Mouse (Mus musculus) limb, embryonic 11.5 days (tissue): ENCODE results near the gene Gtf3c2. TPM values are rescaled to one million over a fixed set of nuclear protein-coding genes. Genes with fewer than 3 reads are reported as not detected.

Experiments used
- ATAC-seq: fragments of 200-750 bp; cut with Nextera tagmentation; 2 replicates; pipeline ENCODE4 v1.8.0; 2017; ENCODE audit warnings: low read depth; ENCODE audit not compliant: insufficient number of reproducible peaks, low FRiP score, low TSS enrichment
- DNase-seq: peaks from one replicate; pipeline ENCODE4 v3.0.0-alpha.2; 2015; ENCODE audit warnings: low spot score
- H3K27ac ChIP-seq: fragments of 300-500 bp; sonication (generic); replicated peaks from 2 replicates; pipeline ENCODE4 v1.5.1; 2014; ENCODE audit warnings: low read depth, mild to moderate bottlenecking, low read length
- H3K27me3 ChIP-seq: fragments of 300-500 bp; sonication (generic); 2 replicates; pipeline ENCODE4 v1.6.1; 2014; ENCODE audit warnings: mild to moderate bottlenecking, low read length, mixed read lengths; ENCODE audit not compliant: control insufficient read depth, insufficient read depth
- H3K36me3 ChIP-seq: fragments of 300-500 bp; sonication (generic); 2 replicates; pipeline ENCODE4 v1.6.1; 2014; ENCODE audit warnings: mild to moderate bottlenecking, low read length, moderate library complexity, mixed read lengths; ENCODE audit not compliant: control insufficient read depth, insufficient read depth
- H3K4me1 ChIP-seq: fragments of 300-500 bp; sonication (generic); 2 replicates; pipeline ENCODE4 v1.6.1; 2014; ENCODE audit warnings: low read length, mixed read lengths; ENCODE audit not compliant: control insufficient read depth, insufficient read depth
- H3K4me2 ChIP-seq: fragments of 300-500 bp; sonication (generic); 2 replicates; pipeline ENCODE4 v1.6.1; 2014; ENCODE audit warnings: low read depth, mild to moderate bottlenecking, moderate library complexity; ENCODE audit not compliant: severe bottlenecking
- H3K4me3 ChIP-seq: fragments of 300-500 bp; sonication (generic); 2 replicates; pipeline ENCODE4 v1.5.1; 2014; ENCODE audit warnings: low read depth, low read length
- H3K9ac ChIP-seq: fragments of 300-500 bp; sonication (generic); 2 replicates; pipeline ENCODE4 v1.6.1; 2014; ENCODE audit warnings: mild to moderate bottlenecking, low read length
- H3K9me3 ChIP-seq: fragments of 300-500 bp; sonication (generic); 2 replicates; pipeline ENCODE4 v1.6.1; 2016; ENCODE audit warnings: low read length; ENCODE audit not compliant: control insufficient read depth
- WGBS: fragments of 180-500 bp; shearing (Covaris S2); extraction: QIAGEN DNeasy Blood & Tissue Kit; methylation state at CpG from one replicate; pipeline ENCODE4 v1.1.7; 2014; 5-methylcytosine and 5-hydroxymethylcytosine counted together
- polyA plus RNA-seq: library from polyadenylated mRNA; unstranded; fragments of >200 nt; fragmentation: Nextera tagmentation; extraction: Ambion mirVana; gene quantifications from 2 replicates; pipeline ENCODE4 v1.2.1, GENCODE M21; 2014

Gene Gtf3c2
- polyA plus RNA-seq, 1 experiment from 2014 or later, result 89.2 TPM

- no peak for DNase-seq
- H3K27ac ChIP-seq, result no peak overlapping the region
- H3K36me3 ChIP-seq, result peaks cover 55% of the 10 kb centered on the region
- no peak overlapping the region for H3K9ac ChIP-seq
- no peak for ATAC-seq
- no peak overlapping the region; the same call in 1 of the 2 replicates for H3K4me2 ChIP-seq
- H3K4me1 ChIP-seq, result peaks cover 3% of the 10 kb centered on the region; the same call in 1 of the 2 replicates
- no peaks in the 10 kb centered on the region for H3K27me3 ChIP-seq
- H3K4me3 ChIP-seq, result no peak overlapping the region
- H3K9me3 ChIP-seq, result peaks cover 5% of the 10 kb centered on the region
- WGBS, result 89% methylated on average over 27 of the region's 27 CpGs
These were observed 20.4 kb upstream of the Gtf3c2 start for GRCm38 (mm10) chr5:31200327-31200768.

- no peak for ATAC-seq
- Histone ChIP-seq H3K4me3 (no peak overlapping the region), H3K9ac (no peak overlapping the region), H3K9me3 (peaks cover 5% of the 10 kb centered on the region), H3K36me3 (peaks cover 55% of the 10 kb centered on the region), H3K4me1 (peaks cover 3% of the 10 kb centered on the region; the same call in 1 of the 2 replicates), H3K27me3 (no peaks in the 10 kb centered on the region), H3K27ac (no peak overlapping the region), H3K4me2 (no peak overlapping the region)
- WGBS, result 90% methylated on average over 9 of the region's 9 CpGs
- DNase-seq, result no peak
These were observed 19.9 kb upstream of the Gtf3c2 start for GRCm38 (mm10) chr5:31199893-31200292.

GRCm38 (mm10) chr5:31199321-31199892, 19.5 kb upstream of the Gtf3c2 start:
- H3K36me3 ChIP-seq, result peaks cover 53% of the 10 kb centered on the region
- no peak overlapping the region for H3K4me2 ChIP-seq
- no peak for ATAC-seq
- no peak overlapping the region for H3K9ac ChIP-seq
- peaks cover 5% of the 10 kb centered on the region for H3K9me3 ChIP-seq
- no peaks in the 10 kb centered on the region for H3K27me3 ChIP-seq
- peaks cover 3% of the 10 kb centered on the region; the same call in 1 of the 2 replicates for H3K4me1 ChIP-seq
- no peak overlapping the region for H3K27ac ChIP-seq
- no peak overlapping the region for H3K4me3 ChIP-seq
- DNase-seq, result no peak
- WGBS, result 94% methylated on average over 19 of the region's 19 CpGs

GRCm38 (mm10) chr5:31198616-31199320, 18.8 kb upstream of the Gtf3c2 start:
- no peak overlapping the region for H3K4me2 ChIP-seq

GRCm38 (mm10) chr5:31198170-31198569, 18.2 kb upstream of the Gtf3c2 start:
- peaks cover 48% of the 10 kb centered on the region for H3K36me3 ChIP-seq
- 85% methylated on average over 9 of the region's 9 CpGs for WGBS
- no peaks in the 10 kb centered on the region for H3K27me3 ChIP-seq
- ATAC-seq (no peak), DNase-seq (no peak)
- no peak overlapping the region for H3K4me2 ChIP-seq
- peaks cover 5% of the 10 kb centered on the region for H3K9me3 ChIP-seq
- H3K9ac ChIP-seq, result no peak overlapping the region
- no peak overlapping the region for H3K4me3 ChIP-seq
- no peak overlapping the region for H3K27ac ChIP-seq
- peaks cover 8% of the 10 kb centered on the region for H3K4me1 ChIP-seq

More at GRCm38 (mm10) chr5:31198616-31199320, 18.8 kb upstream of the Gtf3c2 start:
- H3K27me3 ChIP-seq, result no peaks in the 10 kb centered on the region
- DNase-seq, result no peak
- H3K27ac ChIP-seq, result no peak overlapping the region
- no peak for ATAC-seq
- no peak overlapping the region for H3K4me3 ChIP-seq
- H3K4me1 ChIP-seq, result peaks cover 8% of the 10 kb centered on the region
- 87% methylated on average over 5 of the region's 5 CpGs for WGBS
- H3K9ac ChIP-seq, result no peak overlapping the region
- peaks cover 52% of the 10 kb centered on the region for H3K36me3 ChIP-seq
- H3K9me3 ChIP-seq, result peaks cover 5% of the 10 kb centered on the region

- no peak overlapping the region for H3K4me2 ChIP-seq
- WGBS, result 94% methylated on average over 12 of the region's 12 CpGs
- no peaks in the 10 kb centered on the region for H3K27me3 ChIP-seq
- no peak overlapping the region; the same call in 1 of the 2 replicates for H3K4me3 ChIP-seq
- H3K36me3 ChIP-seq, result peaks cover 42% of the 10 kb centered on the region
- ATAC-seq (no peak), DNase-seq (no peak)
- H3K9me3 ChIP-seq, result peaks cover 5% of the 10 kb centered on the region
- H3K27ac ChIP-seq, result no peak overlapping the region
- no peak overlapping the region for H3K9ac ChIP-seq
- H3K4me1 ChIP-seq, result peaks cover 7% of the 10 kb centered on the region
These were observed 17.1 kb upstream of the Gtf3c2 start for GRCm38 (mm10) chr5:31197072-31197471.

GRCm38 (mm10) chr5:31196207-31196606, 16.3 kb upstream of the Gtf3c2 start:
- peaks cover 42% of the 10 kb centered on the region for H3K36me3 ChIP-seq
- DNase-seq, result no peak

GRCm38 (mm10) chr5:31195671-31196070, 15.7 kb upstream of the Gtf3c2 start:
- Histone ChIP-seq H3K4me2 (no peak overlapping the region), H3K36me3 (peaks cover 43% of the 10 kb centered on the region), H3K27ac (no peak overlapping the region), H3K9me3 (peaks cover 5% of the 10 kb centered on the region), H3K4me3 (no peak overlapping the region), H3K9ac (no peak overlapping the region), H3K27me3 (no peaks in the 10 kb centered on the region), H3K4me1 (peaks cover 14% of the 10 kb centered on the region)
- DNase-seq (no peak), ATAC-seq (no peak)
- 93% methylated on average over 4 of the region's 4 CpGs for WGBS

More at GRCm38 (mm10) chr5:31196207-31196606, 16.3 kb upstream of the Gtf3c2 start:
- Histone ChIP-seq H3K9me3 (peaks cover 5% of the 10 kb centered on the region), H3K4me1 (peaks cover 14% of the 10 kb centered on the region), H3K4me2 (no peak overlapping the region), H3K4me3 (no peak overlapping the region), H3K27ac (no peak overlapping the region), H3K9ac (no peak overlapping the region), H3K27me3 (no peaks in the 10 kb centered on the region)
- ATAC-seq, result no peak
- 91% methylated on average over 10 of the region's 10 CpGs for WGBS
